Mouse (Mus musculus): ENCODE measurements around the gene 4930558K02Rik.

DNA sequence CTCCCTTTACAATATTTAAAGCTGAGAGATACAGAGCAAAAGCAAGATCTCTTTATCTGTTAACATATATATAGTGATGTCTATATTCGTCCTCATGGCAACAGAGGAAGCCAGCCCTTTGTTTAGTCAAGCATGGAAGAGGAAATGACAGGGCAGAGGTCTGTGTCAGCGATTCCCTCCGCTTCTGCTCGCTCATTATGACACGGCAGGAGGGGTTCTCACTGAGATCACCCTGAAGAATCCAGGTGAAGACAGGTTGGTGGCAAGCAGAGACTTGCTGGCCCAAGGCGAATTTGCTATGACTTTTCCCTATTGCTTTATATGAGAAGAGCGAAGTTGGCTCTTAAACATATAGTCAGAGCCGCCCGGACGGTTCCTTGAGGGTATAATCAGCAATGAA lies 83.3 kb downstream of the 4930558K02Rik start:
- TF ChIP-seq POLR2A (IDR thresholded peaks at IDR 0.05; ENCODE audit: borderline replicate concordance, extremely low read depth, insufficient read depth, insufficient read length, poor library complexity, severe bottlenecking) (no peak), CTCF (IDR thresholded peaks at IDR 0.05; ENCODE audit: borderline replicate concordance, extremely low read depth, insufficient read depth, insufficient read length) (no peak)

Data from brain, embryonic 14.5 days (tissue).